Mouse (Mus musculus): ENCODE data around the gene Srgn.

DNA sequence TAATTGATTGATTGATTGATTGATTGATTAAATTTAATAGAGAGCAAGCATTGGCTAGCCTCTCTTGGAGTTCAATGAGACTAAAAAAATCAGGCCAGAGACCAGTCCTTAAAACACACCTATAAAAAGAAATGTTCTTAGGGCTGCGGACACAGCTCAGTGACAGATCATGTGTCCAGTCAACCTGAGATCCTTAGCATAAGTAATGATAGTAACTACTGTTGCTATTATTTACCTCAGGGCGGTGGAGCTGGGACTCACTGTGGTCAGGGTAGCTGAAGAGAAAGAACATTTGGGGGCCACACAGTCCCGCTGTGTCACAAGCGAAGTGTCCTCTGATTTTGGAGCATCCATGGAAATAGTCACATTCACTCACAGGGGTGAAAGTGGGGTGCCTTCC is 14.4 kb downstream of the Srgn start:
- TF ChIP-seq CTCF (IDR thresholded peaks at IDR 0.05; ENCODE audit: low read depth, low read length) (no peak), POLR2A (IDR thresholded peaks at IDR 0.05; ENCODE audit: extremely low read depth, insufficient read depth, low read length) (no peak)
